Mouse (Mus musculus): ENCODE measurements around the gene Vpreb1. TPM values are rescaled to one million over a fixed set of nuclear protein-coding genes. Genes with fewer than 3 reads are reported as not detected.
"Not testable (repeated sequence)": the region's sequence is repeated elsewhere in the genome, so short reads cannot be mapped to it uniquely, and the experiment has no call there.

Vpreb1 gene
- total RNA-seq, 4 experiments from 2014 or later, result not detected

GRCm38 (mm10) chr16:16856054-16856453, 14.6 kb downstream of the Vpreb1 start:
- DNase-seq (ENCODE audit: low spot score in 2 of 2), result not testable (repeated sequence)

GRCm38 (mm10) chr16:16855541-16855940, 15.1 kb downstream of the Vpreb1 start:
- DNase-seq (ENCODE audit: low spot score in 2 of 2), result no peak

GRCm38 (mm10) chr16:16854836-16855235, 15.8 kb downstream of the Vpreb1 start:
- no peak for DNase-seq (ENCODE audit: low spot score in 2 of 2)

GRCm38 (mm10) chr16:16852411-16852810, 18.2 kb downstream of the Vpreb1 start:
- DNase-seq (ENCODE audit: low spot score in 2 of 2), result no peak

GRCm38 (mm10) chr16:16849196-16849595, 21.4 kb downstream of the Vpreb1 start:
- DNase-seq (ENCODE audit: low spot score in 2 of 2), result no peak

- DNase-seq (ENCODE audit: low spot score in 2 of 2), result no peak
Measured at GRCm38 (mm10) chr16:16829671-16830070, 41.0 kb downstream of the Vpreb1 start.

GRCm38 (mm10) chr16:16828757-16829615, 41.7 kb downstream of the Vpreb1 start, which contains the start of gene Spag6l:
TSS of gene Spag6l (minus strand) at chr16:16829456.
- DNase-seq (ENCODE audit: low spot score in 2 of 2), result no peak

GRCm38 (mm10) chr16:16826223-16826622, 44.4 kb downstream of the Vpreb1 start:
- no peak for DNase-seq (ENCODE audit: low spot score in 2 of 2)

GRCm38 (mm10) chr16:16825476-16825875, 45.2 kb downstream of the Vpreb1 start:
- no peak for DNase-seq (ENCODE audit: low spot score in 2 of 2)

Other genes with a start within 250 kb of the Vpreb1 start
- not detected for gene Olfr19, start 194.4 kb downstream of the Vpreb1 start, total RNA-seq (2022)
- gene Spag6l, start 41.4 kb downstream of the Vpreb1 start, total RNA-seq (2022), result not detected
- gene Igll1, start 6.9 kb downstream of the Vpreb1 start, total RNA-seq (2022), result not detected
- gene Top3b, start 107 bp downstream of the Vpreb1 start, total RNA-seq (2022), result 10 to 100 TPM; 17.9 to 21.8 (median 19.7) TPM
- 10 to 100 TPM; 10.6 to 15.8 (median 12.7) TPM for gene Ppm1f, start 25.6 kb upstream of the Vpreb1 start, total RNA-seq (2022)
- 100 to 1,000 TPM in 1 of 4 experiments, 10 to 100 TPM in 3; 85.8 to 100 (median 93.0) TPM for gene Mapk1, start 112.5 kb upstream of the Vpreb1 start, total RNA-seq (2022)
- 1 to 10 TPM in 2 of 4 experiments, under 1 TPM in 2; 0.46 to 1.7 (median 0.99) TPM for gene Ypel1, start 198.9 kb upstream of the Vpreb1 start, total RNA-seq (2022)
- gene Ppil2, start 240.4 kb upstream of the Vpreb1 start, total RNA-seq (2022), result 10 to 100 TPM; 23.1 to 27.9 (median 25.0) TPM

Data from gastrocnemius, adult 8-10 months (tissue).